Mouse (Mus musculus): ENCODE results near the gene Ptpre. TPM values are rescaled to one million over a fixed set of nuclear protein-coding genes. Genes with fewer than 3 reads are reported as not detected.

The Ptpre gene
- polyA plus RNA-seq, 1 experiment from 2014 or later, result 3.5 TPM

MicroRNAs within 50 kb of the gene (microRNA counts, 519-probe panel; counts per million panel counts)
- not detected for microRNA mmu-miR-1962

Small RNA genes within 50 kb of the gene (microRNA-seq; reads per million reads assigned to microRNA genes)
- not detected for gene Mir1962

Other genes starting within 250 kb of the Ptpre start
- gene Foxi2, start 127.2 kb upstream of the Ptpre start, polyA plus RNA-seq (2015; fragmentation: Nextera tagmentation; extraction: Ambion mirVana), result 0.50 and 0.56 TPM in 2 replicates
- 0.05 TPM in 1 of 2 replicates, not detected in the other for gene Clrn3, start 8.8 kb upstream of the Ptpre start, polyA plus RNA-seq (2015; fragmentation: Nextera tagmentation; extraction: Ambion mirVana)
- 38.5 and 39.4 TPM in 2 replicates for gene Mki67, start 178.9 kb downstream of the Ptpre start, polyA plus RNA-seq (2015; fragmentation: Nextera tagmentation; extraction: Ambion mirVana)

Measured in limb, embryonic 13.5 days (tissue).